10 mouse cellular contexts compared by ENCODE assay signal in the genomic region with DNA sequence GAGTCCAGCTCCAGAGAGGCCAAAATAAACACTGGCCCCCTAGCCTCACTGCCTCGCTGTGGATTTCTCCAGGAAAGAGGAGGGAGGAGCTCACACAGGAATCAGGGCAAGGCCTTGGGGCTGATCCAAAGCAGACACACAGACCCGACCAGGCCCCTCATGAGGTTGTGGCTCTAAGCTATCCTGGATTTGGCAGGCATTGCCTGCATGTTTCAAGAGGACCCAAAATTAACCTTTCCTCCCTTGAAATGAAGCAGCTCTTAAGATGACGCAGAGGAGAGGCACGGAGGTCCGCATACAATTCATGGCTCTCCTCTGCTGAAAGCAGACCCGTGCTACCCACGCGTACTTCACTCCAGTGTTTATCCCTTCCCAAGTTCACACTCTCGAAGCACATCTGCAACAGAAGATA. TPM values are rescaled to one million over a fixed set of nuclear protein-coding genes. Genes with fewer than 3 reads are reported as not detected.
DNase-seq lines count a peak whose midpoint lies in the region; ATAC-seq lines count a peak whose summit lies in the region.
"Had no signal": no experiment of that assay in that cellular context is flagged by ENCODE, and none has a peak within 500 bp of the region (broad histone marks: within the 10 kb centered on the region; RNA-seq: fewer than 3 reads in every experiment).

No protein-coding gene starts in this region.

- no peak overlapping the region for H3K9ac ChIP-seq in liver, embryonic 12.5 days
- H3K9ac ChIP-seq in forebrain, embryonic 12.5 days = no peak overlapping the region

- H3K36me3 ChIP-seq in liver, embryonic 12.5 days = no peaks in the 10 kb centered on the region
- no peaks in the 10 kb centered on the region for H3K36me3 ChIP-seq in hindbrain, embryonic 10.5 days
- no peaks in the 10 kb centered on the region for H3K36me3 ChIP-seq in forebrain, embryonic 12.5 days (replicated peaks)

- ATAC-seq in liver, embryonic 12.5 days = peak; percentile 27; the same call in 1 of the 2 replicates
- no peak for ATAC-seq in forebrain, embryonic 12.5 days (ENCODE audit: low FRiP score)

- intact Hi-C loops in heart, postnatal 14 days (cut with DNase I) = loop anchor here (5.0 kb wide), 1 partner anchor 43 kb away; no protein-coding TSS in a partner anchor

- no peak overlapping the region for H3K4me2 ChIP-seq in liver, embryonic 12.5 days
- H3K4me2 ChIP-seq in forebrain, embryonic 12.5 days = no peak overlapping the region

- H3K9me3 ChIP-seq in liver, embryonic 12.5 days (replicated peaks) = no peaks in the 10 kb centered on the region; the same call in 1 of the 2 replicates
- H3K9me3 ChIP-seq in hindbrain, embryonic 10.5 days = peaks cover 2% of the 10 kb centered on the region; the same call in 1 of the 2 replicates
- H3K9me3 ChIP-seq in forebrain, embryonic 12.5 days = no peaks in the 10 kb centered on the region

- H3K4me1 ChIP-seq in liver, embryonic 12.5 days = peaks cover 22% of the 10 kb centered on the region
- H3K4me1 ChIP-seq in hindbrain, embryonic 10.5 days (replicated peaks) = no peaks in the 10 kb centered on the region
- peaks cover 3% of the 10 kb centered on the region; the same call in 1 of the 2 replicates for H3K4me1 ChIP-seq in forebrain, embryonic 12.5 days

- H3K27ac ChIP-seq in liver, embryonic 12.5 days = no peak overlapping the region
- H3K27ac ChIP-seq in hindbrain, embryonic 10.5 days = no peak overlapping the region
- no peak overlapping the region for H3K27ac ChIP-seq in forebrain, embryonic 12.5 days

- no peaks in the 10 kb centered on the region for H3K27me3 ChIP-seq in liver, embryonic 12.5 days (replicated peaks)
- H3K27me3 ChIP-seq in hindbrain, embryonic 10.5 days (ENCODE audit: insufficient read depth, poor library complexity, severe bottlenecking) = no peaks in the 10 kb centered on the region
- H3K27me3 ChIP-seq in forebrain, embryonic 12.5 days = no peaks in the 10 kb centered on the region

- DNase-seq in MN1 (ENCODE audit: low spot score) = peak; percentile 72
- peak; percentile 8 for DNase-seq in embryo, embryonic 9.5 days (ENCODE audit: extremely low spot score)
- peak; percentile 50 to 60 for DNase-seq in heart, postnatal 14 days
- DNase-seq in layer of hippocampus, adult 9-11 months = no peak
- DNase-seq in hindbrain, embryonic 10.5 days (ENCODE audit: low spot score) = no peak
- no peak for DNase-seq in right cerebral cortex, postnatal 10 days (ENCODE audit: low spot score in 2 of 2)

- no peak overlapping the region for H3K4me3 ChIP-seq in liver, embryonic 12.5 days
- no peak overlapping the region for H3K4me3 ChIP-seq in hindbrain, embryonic 10.5 days
- H3K4me3 ChIP-seq in forebrain, embryonic 12.5 days (replicated peaks) = no peak overlapping the region
- H3K4me3 ChIP-seq: erythroblast, embryonic 14.5 days had no signal

- WGBS in liver, embryonic 12.5 days (ENCODE audit: insufficient replicate concordance) = 43% methylated on average over 9 of the region's 9 CpGs
- WGBS in hindbrain, embryonic 10.5 days = 73% methylated on average over 9 of the region's 9 CpGs
- WGBS in forebrain, embryonic 12.5 days = 76% methylated on average over 9 of the region's 9 CpGs

RNA-seq across cellular contexts. Expression of gene Ddr2, which starts 46.5 kb away (rescaled TPM):
- total RNA-seq in heart, postnatal 14 days (2021) = 10 to 100 TPM; 25.3 to 26.8 TPM
- 2.4 and 3.1 TPM in 2 replicates for polyA plus RNA-seq in liver, embryonic 12.5 days (2016; fragmentation: Nextera tagmentation; extraction: Ambion mirVana)
- 30.1 TPM in 2 replicates for polyA plus RNA-seq in hindbrain, embryonic 10.5 days (2016; fragmentation: Nextera tagmentation; extraction: Ambion mirVana)
- 15.2 and 22.0 TPM in 2 replicates for polyA plus RNA-seq in forebrain, embryonic 12.5 days (2016; fragmentation: Nextera tagmentation; extraction: Ambion mirVana)
- total RNA-seq: MEL had no signal
- polyA plus RNA-seq: erythroblast, embryonic 14.5 days had no signal

Comparison
In these comparisons a context has a peak if more than half of its experiments do, and no peak if none do; other contexts are left out.
1. DNase-seq: peak in MN1 (single experiment), embryo, embryonic 9.5 days (single experiment) and heart, postnatal 14 days (2 of 2); none in layer of hippocampus, adult 9-11 months (single experiment), hindbrain, embryonic 10.5 days (single experiment) and right cerebral cortex, postnatal 10 days (0 of 2).